Mouse (Mus musculus): ENCODE measurements around the gene Rnf135.

DNA sequence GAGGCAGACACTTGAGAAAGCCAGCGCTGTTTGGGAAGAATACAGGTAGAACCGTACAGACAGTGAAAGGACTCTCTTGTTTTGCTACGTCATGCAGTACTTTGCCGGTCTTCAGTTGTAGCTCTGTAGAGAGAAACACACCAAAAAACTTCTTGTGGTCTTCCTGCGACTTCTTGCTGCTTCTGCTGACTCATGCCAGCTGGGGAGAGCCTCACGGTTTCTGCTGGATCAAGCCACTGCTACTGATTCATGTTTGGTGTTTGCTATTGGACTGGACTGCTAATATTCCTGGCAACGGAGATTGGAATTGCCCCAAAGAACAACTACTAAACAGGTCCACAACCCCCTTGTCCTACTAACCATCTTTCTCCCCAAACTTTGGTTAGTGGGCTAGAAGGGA lies 12.7 kb downstream of the Rnf135 start:
- TF ChIP-seq POLR2A (IDR thresholded peaks at IDR 0.05; ENCODE audit: borderline replicate concordance, control insufficient read depth, low read depth, low read length) (no peak), CTCF (IDR thresholded peaks at IDR 0.05; ENCODE audit: control insufficient read depth, insufficient read depth, low read length) (no peak)

Data from bone marrow, adult 2 months (tissue).